Mouse (Mus musculus) hindbrain, embryonic 14.5 days (tissue): ENCODE measurements at regions not wholly inside any gene's neighbourhood (a gene's known extent, or its start where the extent isn't known, plus 50 kb on each side); places are given as distances from the start of the nearest gene placed in this dataset.

Source experiments
- ATAC-seq: fragments of 200-750 bp; cut with Nextera tagmentation; 2 replicates; pipeline ENCODE4 v1.8.0; 2017; ENCODE audit warnings: moderate number of reproducible peaks, mild to moderate bottlenecking, moderate TSS enrichment, moderate library complexity; ENCODE audit not compliant: low FRiP score
- DNase-seq: peaks from one replicate; pipeline ENCODE4 v3.0.0-alpha.2; 2015; ENCODE audit warnings: low spot score
- H3K27ac ChIP-seq: fragments of 300-500 bp; sonication (generic); 2 replicates; pipeline ENCODE4 v1.5.1; 2014; ENCODE audit warnings: mild to moderate bottlenecking, moderate library complexity
- H3K27me3 ChIP-seq: fragments of 300-500 bp; sonication (generic); 2 replicates; pipeline ENCODE4 v1.6.1; 2014; ENCODE audit warnings: mild to moderate bottlenecking, low read length, mixed read lengths; ENCODE audit not compliant: control insufficient read depth, insufficient read depth
- H3K36me3 ChIP-seq: fragments of 300-500 bp; sonication (generic); replicated peaks from 2 replicates; pipeline ENCODE4 v1.6.1; 2014; ENCODE audit not compliant: control insufficient read depth, insufficient read depth
- H3K4me1 ChIP-seq: fragments of 300-500 bp; sonication (generic); replicated peaks from 2 replicates; pipeline ENCODE4 v1.6.1; 2014; ENCODE audit warnings: antibody characterized with exemption, low read length, mixed read lengths; ENCODE audit not compliant: control insufficient read depth, insufficient read depth
- H3K4me2 ChIP-seq: fragments of 300-500 bp; sonication (generic); replicated peaks from 2 replicates; pipeline ENCODE4 v1.6.1; 2014; ENCODE audit warnings: mild to moderate bottlenecking, moderate library complexity
- H3K4me3 ChIP-seq: fragments of 300-500 bp; sonication (generic); replicated peaks from 2 replicates; pipeline ENCODE4 v1.5.1; 2014; ENCODE audit warnings: mild to moderate bottlenecking, low read length
- H3K9ac ChIP-seq: fragments of 300-500 bp; sonication (generic); 2 replicates; pipeline ENCODE4 v1.6.1; 2014
- H3K9me3 ChIP-seq: fragments of 300-500 bp; sonication (generic); 2 replicates; pipeline ENCODE4 v1.6.1; 2016; ENCODE audit warnings: low read length; ENCODE audit not compliant: control insufficient read depth
- WGBS: fragments of 180-500 bp; shearing (Covaris S2); extraction: QIAGEN DNeasy Blood & Tissue Kit; methylation state at CpG from one replicate; pipeline ENCODE4 v1.1.7; 2014; 5-methylcytosine and 5-hydroxymethylcytosine counted together

DNA sequence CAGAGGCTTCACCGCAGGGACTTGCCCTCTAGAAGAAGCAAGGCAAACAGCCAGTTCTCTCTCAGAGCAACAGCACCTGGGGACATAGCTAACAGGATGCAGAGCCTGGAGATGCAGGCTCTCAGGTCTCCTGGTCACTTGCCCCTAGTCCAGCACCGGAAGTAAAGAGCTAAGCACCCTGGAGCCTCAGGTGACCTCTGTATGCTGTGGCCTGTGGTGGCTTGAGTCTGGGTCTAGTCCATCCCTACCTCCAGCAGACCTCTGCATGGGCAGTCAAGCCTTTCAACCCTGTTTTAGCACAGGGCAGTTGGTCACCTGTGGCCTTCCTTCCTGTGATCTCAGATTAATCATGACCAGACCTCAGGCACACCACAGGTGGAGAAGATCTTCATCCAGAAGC is 63.1 kb upstream of the Slc45a1 start:
- Histone ChIP-seq H3K4me3 (no peak overlapping the region), H3K27me3 (no peaks in the 10 kb centered on the region), H3K9ac (no peak overlapping the region), H3K27ac (no peak overlapping the region), H3K4me2 (no peak overlapping the region), H3K4me1 (peaks cover 2% of the 10 kb centered on the region; the same call in 1 of the 2 replicates), H3K9me3 (no peaks in the 10 kb centered on the region), H3K36me3 (no peaks in the 10 kb centered on the region)
- 88% methylated on average over 2 of the region's 2 CpGs for WGBS
- ATAC-seq (no peak), DNase-seq (no peak)

- Histone ChIP-seq H3K27ac (no peak overlapping the region), H3K4me2 (no peak overlapping the region), H3K36me3 (no peaks in the 10 kb centered on the region), H3K9me3 (no peaks in the 10 kb centered on the region), H3K4me3 (no peak overlapping the region), H3K27me3 (no peaks in the 10 kb centered on the region), H3K9ac (no peak overlapping the region), H3K4me1 (peaks cover 7% of the 10 kb centered on the region; the same call in 1 of the 2 replicates)
- DNase-seq (no peak), ATAC-seq (no peak)
- WGBS, result 59% methylated on average over 5 of the region's 5 CpGs
Observed at GRCm38 (mm10) chr4:150713291-150713690, 61.3 kb upstream of the Slc45a1 start.

DNA sequence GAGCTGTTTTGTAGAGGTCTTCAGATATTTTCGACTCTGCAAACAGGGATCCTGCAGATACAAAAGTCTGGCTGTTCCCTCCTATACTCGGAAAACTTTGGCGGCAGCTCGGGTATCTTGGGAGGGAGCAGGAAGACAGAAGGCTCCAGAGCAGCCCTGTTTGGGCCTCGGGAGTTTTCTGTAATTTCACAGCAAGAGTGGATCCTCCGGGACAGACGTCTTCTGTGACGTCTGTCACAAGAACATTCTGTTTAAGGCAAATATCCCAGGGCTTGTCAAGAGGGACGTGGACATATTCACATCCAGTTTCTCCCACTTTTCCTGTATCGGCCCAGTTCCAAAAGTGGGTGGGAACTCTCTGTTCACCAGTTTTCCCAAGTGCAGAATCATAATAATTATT is 60.9 kb upstream of the Slc45a1 start:
- H3K4me2 ChIP-seq, result no peak overlapping the region
- H3K9me3 ChIP-seq, result no peaks in the 10 kb centered on the region
- no peak overlapping the region for H3K27ac ChIP-seq
- ATAC-seq (no peak), DNase-seq (no peak)
- 69% methylated on average over 10 of the region's 10 CpGs for WGBS
- H3K27me3 ChIP-seq, result no peaks in the 10 kb centered on the region
- no peaks in the 10 kb centered on the region for H3K36me3 ChIP-seq
- H3K9ac ChIP-seq, result no peak overlapping the region
- H3K4me3 ChIP-seq, result no peak overlapping the region
- peaks cover 7% of the 10 kb centered on the region; the same call in 1 of the 2 replicates for H3K4me1 ChIP-seq

DNA sequence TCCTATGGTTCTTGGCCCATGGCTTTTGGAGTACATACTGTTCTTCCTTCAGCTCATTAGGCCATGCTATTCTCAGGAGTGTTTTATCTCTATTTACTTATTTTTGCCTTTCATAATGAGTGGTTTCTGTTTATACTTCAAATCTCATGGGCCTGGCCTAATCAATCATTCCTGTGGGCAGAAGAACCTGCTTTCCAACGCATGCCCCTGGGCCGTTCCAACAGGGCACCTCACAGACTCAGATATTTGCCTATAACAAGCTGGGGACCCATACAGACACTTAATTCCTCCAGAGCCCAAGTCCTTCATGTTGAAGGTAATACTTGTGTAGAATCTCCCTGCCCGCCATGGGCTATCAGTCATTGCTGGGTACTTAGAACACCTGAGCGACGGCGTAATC is 59.7 kb upstream of the Slc45a1 start:
- no peak for DNase-seq
- H3K9ac ChIP-seq, result no peak overlapping the region
- H3K4me1 ChIP-seq, result peaks cover 7% of the 10 kb centered on the region; the same call in 1 of the 2 replicates
- no peak overlapping the region for H3K27ac ChIP-seq
- ATAC-seq, result no peak
- no peaks in the 10 kb centered on the region for H3K36me3 ChIP-seq
- H3K9me3 ChIP-seq, result no peaks in the 10 kb centered on the region
- H3K4me2 ChIP-seq, result no peak overlapping the region
- H3K27me3 ChIP-seq, result no peaks in the 10 kb centered on the region
- H3K4me3 ChIP-seq, result no peak overlapping the region
- 93% methylated on average over 6 of the region's 6 CpGs for WGBS

DNA sequence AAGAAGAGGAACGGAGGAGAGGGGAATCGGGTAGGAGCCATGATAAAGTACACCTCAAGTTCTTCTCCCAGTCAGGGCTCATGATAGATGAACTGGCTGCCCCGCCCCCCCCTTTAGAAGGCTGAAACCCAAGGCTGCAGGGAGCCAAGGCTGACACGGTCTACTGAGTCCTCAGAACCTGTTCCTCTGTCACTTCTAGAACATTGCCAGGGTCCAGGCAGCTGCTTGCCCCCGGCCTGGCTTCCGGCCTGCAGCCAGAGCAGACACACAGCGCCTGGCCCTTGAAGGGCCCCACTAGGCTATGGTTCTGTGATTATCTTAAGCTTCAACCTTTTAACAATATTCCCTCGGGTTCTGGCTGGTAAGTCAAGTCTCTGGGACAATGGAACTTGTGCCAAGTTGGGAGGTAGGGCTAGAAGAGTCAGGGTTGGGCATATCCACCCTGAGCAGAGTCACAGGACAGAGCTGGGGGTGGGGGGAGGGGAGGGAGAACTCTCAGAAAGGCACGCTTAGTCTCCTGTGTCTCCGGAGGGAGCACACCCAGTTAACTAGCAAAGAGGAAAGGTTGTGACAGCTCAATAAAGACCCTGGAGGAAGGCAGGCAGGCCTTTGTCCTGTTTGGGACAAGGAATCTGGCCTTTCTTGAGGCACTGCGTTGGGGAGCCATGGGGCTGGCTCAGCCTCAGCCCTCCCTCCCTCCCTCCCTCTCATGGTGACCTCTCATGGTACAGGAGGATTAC is 57.6 kb upstream of the Slc45a1 start:
- no peak overlapping the region for H3K27ac ChIP-seq
- ATAC-seq, result peak; percentile 21; the same call in 1 of the 2 replicates
- H3K36me3 ChIP-seq, result no peaks in the 10 kb centered on the region
- no peaks in the 10 kb centered on the region for H3K9me3 ChIP-seq
- no peaks in the 10 kb centered on the region for H3K27me3 ChIP-seq
- WGBS, result 23% methylated on average over 11 of the region's 11 CpGs
- H3K4me2 ChIP-seq, result no peak overlapping the region
- DNase-seq, result no peak
- H3K4me3 ChIP-seq, result no peak overlapping the region
- H3K4me1 ChIP-seq, result peaks cover 7% of the 10 kb centered on the region; the same call in 1 of the 2 replicates
- H3K9ac ChIP-seq, result no peak overlapping the region

GRCm38 (mm10) chr4:150708572-150708984 is 56.6 kb upstream of the Slc45a1 start:
- ATAC-seq, result no peak
- H3K9ac ChIP-seq, result no peak overlapping the region
- H3K4me2 ChIP-seq, result no peak overlapping the region
- 75% methylated on average over 4 of the region's 4 CpGs for WGBS
- H3K4me1 ChIP-seq, result peaks cover 7% of the 10 kb centered on the region; the same call in 1 of the 2 replicates
- no peaks in the 10 kb centered on the region for H3K27me3 ChIP-seq
- H3K9me3 ChIP-seq, result no peaks in the 10 kb centered on the region
- H3K4me3 ChIP-seq, result no peak overlapping the region
- DNase-seq, result no peak
- no peaks in the 10 kb centered on the region for H3K36me3 ChIP-seq
- no peak overlapping the region for H3K27ac ChIP-seq

- 63% methylated on average over 20 of the region's 20 CpGs for WGBS
- H3K36me3 ChIP-seq, result no peaks in the 10 kb centered on the region
- H3K27ac ChIP-seq, result no peak overlapping the region
- ATAC-seq (no peak), DNase-seq (peak; percentile 51)
- H3K4me3 ChIP-seq, result no peak overlapping the region
- no peaks in the 10 kb centered on the region for H3K9me3 ChIP-seq
- no peak overlapping the region for H3K4me2 ChIP-seq
- H3K4me1 ChIP-seq, result 0 out of 2 replicates have a peak, but pooled peaks cover 7% of the 10 kb centered on the region
- H3K27me3 ChIP-seq, result no peaks in the 10 kb centered on the region
- H3K9ac ChIP-seq, result no peak overlapping the region
Observed at GRCm38 (mm10) chr4:150707725-150708571, 56.0 kb upstream of the Slc45a1 start.

- Histone ChIP-seq H3K4me2 (no peak overlapping the region), H3K9ac (no peak overlapping the region), H3K27me3 (no peaks in the 10 kb centered on the region), H3K27ac (no peak overlapping the region), H3K36me3 (no peaks in the 10 kb centered on the region), H3K4me1 (0 out of 2 replicates have a peak, but pooled peaks cover 7% of the 10 kb centered on the region), H3K4me3 (no peak overlapping the region), H3K9me3 (no peaks in the 10 kb centered on the region)
- no peak for ATAC-seq
- peak; percentile 23 for DNase-seq
- 67% methylated on average over 19 of the region's 19 CpGs for WGBS
Observed at GRCm38 (mm10) chr4:150706793-150707724, 55.1 kb upstream of the Slc45a1 start.
